Mouse (Mus musculus) stomach, postnatal 0 days (tissue): ENCODE results near the gene Etfa.

Experiments used
- CTCF ChIP-seq: IDR thresholded peaks from 2 replicates; pipeline ENCODE4 v1.5.1; 2016; ENCODE audit warnings: antibody characterized with exemption, low read depth, mild to moderate bottlenecking, moderate library complexity
- EP300 ChIP-seq: optimal IDR thresholded peaks from 2 replicates; pipeline ENCODE3; 2016; ENCODE audit warnings: antibody characterized with exemption

- TF ChIP-seq CTCF = peak; percentile 89
- no peak for TF ChIP-seq EP300
Observed at GRCm38 (mm10) chr9:55429242-55429975, 82.6 kb downstream of the Etfa start.
